Mouse (Mus musculus): Measurements from ENCODE around the gene Zfp941. TPM values are rescaled to one million over a fixed set of nuclear protein-coding genes. Genes with fewer than 3 reads are reported as not detected.

Zfp941 gene
- polyA plus RNA-seq, 1 experiment from 2014 or later: 3.0 TPM

GRCm38 (mm10) chr7:140854483-140854882 is 32.5 kb upstream of the Zfp941 start:
- Histone ChIP-seq H3K4me1 (replicated peaks) (peaks cover 25% of the 10 kb centered on the region), H3K36me3 (peaks cover 50% of the 10 kb centered on the region), H3K9ac (replicated peaks) (peak overlapping the region; percentile 90; the same call in 1 of the 2 replicates), H3K27me3 (no peaks in the 10 kb centered on the region), H3K27ac (no peak overlapping the region), H3K9me3 (no peaks in the 10 kb centered on the region), H3K4me2 (no peak overlapping the region), H3K4me3 (replicated peaks) (no peak overlapping the region)
- 92% methylated on average over 18 of the region's 18 CpGs for WGBS
- no peak for ATAC-seq (ENCODE audit: insufficient number of reproducible peaks, insufficient read depth, low FRiP score, low TSS enrichment, low read depth)

DNA sequence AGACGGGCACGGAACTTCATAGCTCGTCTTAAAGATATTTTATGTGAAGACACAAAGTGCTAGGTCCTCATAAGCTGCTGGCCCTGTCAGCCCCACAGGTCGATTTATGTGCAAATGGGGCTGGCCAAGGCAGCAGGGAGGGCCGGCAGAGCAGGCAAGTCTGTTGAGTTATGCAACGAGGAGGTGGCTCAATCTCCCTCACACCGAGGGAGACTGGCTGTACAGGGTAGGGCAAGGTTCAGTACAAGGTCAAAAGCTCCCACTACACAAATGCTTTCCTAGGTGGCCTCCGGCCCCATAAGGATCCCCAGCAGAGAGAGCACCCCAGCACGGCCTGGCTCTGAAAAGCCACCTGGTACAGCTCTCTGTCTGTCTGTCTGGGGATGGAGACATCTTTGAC is 31.4 kb upstream of the Zfp941 start:
- no peak for ATAC-seq (ENCODE audit: insufficient number of reproducible peaks, insufficient read depth, low FRiP score, low TSS enrichment, low read depth)
- Histone ChIP-seq H3K4me3 (replicated peaks) (no peak overlapping the region), H3K27ac (no peak overlapping the region), H3K27me3 (no peaks in the 10 kb centered on the region), H3K9ac (replicated peaks) (no peak overlapping the region), H3K4me1 (replicated peaks) (peaks cover 18% of the 10 kb centered on the region), H3K36me3 (peaks cover 39% of the 10 kb centered on the region), H3K9me3 (no peaks in the 10 kb centered on the region), H3K4me2 (no peak overlapping the region)
- WGBS: 87% methylated on average over 9 of the region's 9 CpGs

DNA sequence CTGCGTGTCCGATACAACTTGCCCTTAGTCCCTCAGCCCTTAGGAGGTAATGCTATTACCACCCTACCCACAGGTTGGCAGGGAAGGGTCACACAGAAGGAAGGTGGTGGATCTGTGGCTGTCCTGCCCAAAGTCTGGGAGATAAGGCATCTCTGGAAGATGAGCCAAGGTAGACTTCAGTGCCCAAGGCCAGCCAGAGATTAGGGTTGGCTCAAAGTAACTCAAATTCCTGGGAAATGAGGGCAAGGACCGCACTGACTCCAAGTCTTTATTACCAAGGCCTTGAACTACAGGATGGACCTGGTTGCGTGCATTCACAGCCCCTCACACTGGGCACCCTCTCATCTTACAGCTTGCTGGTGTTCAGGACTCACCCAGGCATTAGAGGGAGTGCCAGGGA is 29.9 kb upstream of the Zfp941 start:
- Histone ChIP-seq H3K9ac (replicated peaks) (no peak overlapping the region), H3K27ac (no peak overlapping the region), H3K4me3 (replicated peaks) (no peak overlapping the region), H3K9me3 (no peaks in the 10 kb centered on the region), H3K4me2 (no peak overlapping the region), H3K4me1 (replicated peaks) (peaks cover 9% of the 10 kb centered on the region), H3K36me3 (peaks cover 35% of the 10 kb centered on the region), H3K27me3 (peaks cover 5% of the 10 kb centered on the region; the same call in 1 of the 2 replicates)
- no peak for ATAC-seq (ENCODE audit: insufficient number of reproducible peaks, insufficient read depth, low FRiP score, low TSS enrichment, low read depth)
- 97% methylated on average over 4 of the region's 4 CpGs for whole genome bisulfite sequencing

DNA sequence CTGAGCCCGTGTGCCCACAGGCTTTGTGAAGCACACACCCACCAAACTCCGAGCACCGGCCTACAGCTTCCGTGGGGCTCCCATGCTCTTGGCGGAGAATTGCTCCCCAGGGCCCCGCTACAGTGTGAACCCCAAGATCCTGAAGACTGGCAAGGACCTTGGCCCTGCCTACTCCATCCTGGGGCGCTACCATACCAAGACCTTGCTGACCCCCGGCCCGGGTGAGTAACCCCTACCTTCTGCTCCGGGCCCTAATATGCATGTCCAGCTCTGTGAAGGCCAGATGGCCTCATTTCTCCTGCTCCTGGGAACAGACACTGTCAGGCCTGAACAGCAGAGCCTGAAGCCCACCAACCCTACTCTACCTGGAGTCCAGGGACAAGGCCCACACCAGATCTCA is 26.6 kb upstream of the Zfp941 start:
- H3K9me3 ChIP-seq: no peaks in the 10 kb centered on the region
- peaks cover 20% of the 10 kb centered on the region for H3K27me3 ChIP-seq
- H3K4me2 ChIP-seq: no peak overlapping the region
- H3K4me3 ChIP-seq (replicated peaks): no peak overlapping the region
- H3K9ac ChIP-seq (replicated peaks): no peak overlapping the region; the same call in 1 of the 2 replicates
- H3K4me1 ChIP-seq (replicated peaks): no peaks in the 10 kb centered on the region; the same call in 1 of the 2 replicates
- H3K27ac ChIP-seq: no peak overlapping the region
- 91% methylated on average over 10 of the region's 10 CpGs for WGBS
- no peak for ATAC-seq (ENCODE audit: insufficient number of reproducible peaks, insufficient read depth, low FRiP score, low TSS enrichment, low read depth)
- peaks cover 24% of the 10 kb centered on the region for H3K36me3 ChIP-seq

GRCm38 (mm10) chr7:140847755-140848580 is 26.0 kb upstream of the Zfp941 start, which contains the start of gene Odf3:
Odf3 (plus strand) TSS chr7:140847805.
- H3K4me1 ChIP-seq (replicated peaks): no peaks in the 10 kb centered on the region; the same call in 1 of the 2 replicates
- 72% methylated on average over 11 of the region's 11 CpGs for WGBS
- peaks cover 26% of the 10 kb centered on the region for H3K27me3 ChIP-seq
- no peak within 1 kb of the TSS for H3K27ac ChIP-seq
- ATAC-seq (ENCODE audit: insufficient number of reproducible peaks, insufficient read depth, low FRiP score, low TSS enrichment, low read depth): no peak
- no peak within 1 kb of the TSS for H3K4me3 ChIP-seq (replicated peaks)
- no peaks in the 10 kb centered on the region for H3K9me3 ChIP-seq
- H3K4me2 ChIP-seq: no peak within 1 kb of the TSS
- H3K9ac ChIP-seq (replicated peaks): peak within 1 kb of the TSS; percentile 18; the same call in 1 of the 2 replicates
- peaks cover 18% of the 10 kb centered on the region for H3K36me3 ChIP-seq

- no peak for ATAC-seq (ENCODE audit: insufficient number of reproducible peaks, insufficient read depth, low FRiP score, low TSS enrichment, low read depth)
- H3K4me3 ChIP-seq (replicated peaks): no peak overlapping the region
- 85% methylated on average over 10 of the region's 10 CpGs for WGBS
Measured at GRCm38 (mm10) chr7:140846676-140847075, 24.7 kb upstream of the Zfp941 start.

GRCm38 (mm10) chr7:140845683-140846082 is 23.7 kb upstream of the Zfp941 start:
- H3K27ac ChIP-seq: no peak overlapping the region
- ATAC-seq (ENCODE audit: insufficient number of reproducible peaks, insufficient read depth, low FRiP score, low TSS enrichment, low read depth): no peak
- peaks cover 47% of the 10 kb centered on the region for H3K27me3 ChIP-seq
- H3K4me3 ChIP-seq (replicated peaks): no peak overlapping the region
- H3K9me3 ChIP-seq: no peaks in the 10 kb centered on the region
- no peaks in the 10 kb centered on the region for H3K36me3 ChIP-seq
- H3K9ac ChIP-seq (replicated peaks): no peak overlapping the region
- peaks cover 3% of the 10 kb centered on the region; the same call in 1 of the 2 replicates for H3K4me1 ChIP-seq (replicated peaks)
- 60% methylated on average over 4 of the region's 4 CpGs for WGBS
- no peak overlapping the region for H3K4me2 ChIP-seq

More at GRCm38 (mm10) chr7:140846676-140847075, 24.7 kb upstream of the Zfp941 start:
- Histone ChIP-seq H3K4me2 (no peak overlapping the region), H3K27ac (no peak overlapping the region), H3K9me3 (no peaks in the 10 kb centered on the region), H3K9ac (replicated peaks) (no peak overlapping the region), H3K27me3 (peaks cover 37% of the 10 kb centered on the region), H3K4me1 (replicated peaks) (no peaks in the 10 kb centered on the region; the same call in 1 of the 2 replicates), H3K36me3 (peaks cover 5% of the 10 kb centered on the region)

GRCm38 (mm10) chr7:140844905-140845665 is 23.1 kb upstream of the Zfp941 start, which contains the start of gene Scgb1c1:
Scgb1c1 (plus strand) TSS chr7:140845547.
- Histone ChIP-seq H3K9me3 (no peaks in the 10 kb centered on the region), H3K27me3 (peaks cover 53% of the 10 kb centered on the region), H3K36me3 (no peaks in the 10 kb centered on the region), H3K9ac (replicated peaks) (no peak within 1 kb of the TSS), H3K4me3 (replicated peaks) (no peak within 1 kb of the TSS), H3K4me1 (replicated peaks) (peaks cover 3% of the 10 kb centered on the region; the same call in 1 of the 2 replicates), H3K4me2 (no peak within 1 kb of the TSS), H3K27ac (no peak within 1 kb of the TSS)
- peak; percentile 54; the same call in 1 of the 2 replicates for ATAC-seq (ENCODE audit: insufficient number of reproducible peaks, insufficient read depth, low FRiP score, low TSS enrichment, low read depth)
- WGBS: 32% methylated on average over 14 of the region's 14 CpGs

DNA sequence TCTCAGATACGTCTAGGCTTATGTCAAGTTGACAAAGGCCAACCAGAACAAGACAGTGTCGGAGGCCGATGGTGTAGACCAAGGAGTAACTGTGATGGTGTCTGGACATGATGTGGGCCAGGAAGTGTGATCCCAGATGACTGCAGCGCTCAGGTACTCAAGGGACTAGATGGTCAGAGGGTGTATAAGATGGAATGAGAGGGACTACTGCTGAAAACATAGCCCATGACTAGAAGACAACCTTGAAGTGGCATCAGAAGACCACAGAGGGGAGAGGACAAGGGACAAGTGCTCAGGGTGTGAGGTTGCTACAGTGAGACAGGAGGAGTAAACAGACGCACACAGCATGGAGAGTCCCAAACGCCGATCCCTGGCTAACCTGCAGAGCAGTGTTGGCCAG is 21.8 kb upstream of the Zfp941 start:
- no peak for ATAC-seq (ENCODE audit: insufficient number of reproducible peaks, insufficient read depth, low FRiP score, low TSS enrichment, low read depth)
- no peaks in the 10 kb centered on the region for H3K9me3 ChIP-seq
- H3K27ac ChIP-seq: no peak overlapping the region
- no peak overlapping the region for H3K9ac ChIP-seq (replicated peaks)
- WGBS: 74% methylated on average over 7 of the region's 7 CpGs
- peaks cover 3% of the 10 kb centered on the region; the same call in 1 of the 2 replicates for H3K4me1 ChIP-seq (replicated peaks)
- no peaks in the 10 kb centered on the region for H3K36me3 ChIP-seq
- no peak overlapping the region for H3K4me3 ChIP-seq (replicated peaks)
- H3K27me3 ChIP-seq: peaks cover 64% of the 10 kb centered on the region
- H3K4me2 ChIP-seq: no peak overlapping the region

DNA sequence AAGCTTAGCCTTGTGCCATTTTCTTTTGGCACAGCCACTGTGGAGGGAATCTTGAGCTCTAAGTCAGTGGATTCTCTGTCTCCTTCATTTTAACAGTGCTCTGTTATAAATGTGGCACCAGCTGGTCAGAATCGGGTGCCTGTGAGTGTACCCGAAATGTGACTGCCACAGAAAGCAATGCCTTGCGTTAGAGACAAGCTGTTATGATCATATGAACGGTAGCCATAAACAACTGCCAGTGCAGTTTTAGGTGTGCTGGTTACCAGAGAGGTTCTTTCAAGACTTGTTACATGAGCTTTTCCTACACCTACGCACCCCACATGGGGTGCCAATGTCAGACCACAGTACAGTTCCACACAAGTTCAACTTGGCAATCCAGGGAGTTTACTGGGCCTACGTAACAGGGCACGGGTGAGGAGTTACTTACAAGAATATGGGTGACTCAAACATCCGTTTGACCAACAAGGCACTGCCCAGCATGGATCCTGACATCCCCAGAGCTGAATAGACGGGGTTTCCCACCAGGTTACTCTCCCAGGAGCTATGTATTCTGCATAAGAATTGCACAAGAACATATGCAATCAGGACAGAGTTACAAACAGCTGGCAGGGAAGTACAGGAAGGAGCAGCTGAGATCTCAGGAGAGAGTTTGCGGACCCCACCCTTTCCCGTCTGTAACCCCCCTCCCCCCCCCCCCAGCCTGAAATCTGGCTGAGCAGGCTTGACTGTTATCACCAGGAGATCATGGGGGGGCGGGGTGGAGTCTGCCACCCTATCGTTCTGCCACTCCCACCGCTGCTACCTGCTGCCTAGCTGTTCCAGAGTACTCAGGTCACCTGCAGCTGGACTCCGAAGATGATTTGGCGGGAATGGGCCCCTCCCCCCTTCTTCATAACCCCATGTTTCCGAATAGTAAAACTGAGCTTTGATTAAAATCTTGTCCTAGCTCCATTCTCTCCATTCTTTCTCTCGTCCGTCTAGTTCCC is 19.1 kb upstream of the Zfp941 start:
- no peak for ATAC-seq (ENCODE audit: insufficient number of reproducible peaks, insufficient read depth, low FRiP score, low TSS enrichment, low read depth)
- no peak overlapping the region for H3K4me3 ChIP-seq (replicated peaks)
- H3K27ac ChIP-seq: no peak overlapping the region
- no peak overlapping the region for H3K9ac ChIP-seq (replicated peaks)
- H3K27me3 ChIP-seq: peaks cover 65% of the 10 kb centered on the region
- WGBS: 41% methylated on average over 18 of the region's 19 CpGs
- H3K36me3 ChIP-seq: no peaks in the 10 kb centered on the region
- H3K4me2 ChIP-seq: no peak overlapping the region
- H3K4me1 ChIP-seq (replicated peaks): peaks cover 3% of the 10 kb centered on the region; the same call in 1 of the 2 replicates
- H3K9me3 ChIP-seq: no peaks in the 10 kb centered on the region

Measured in limb, embryonic 12.5 days (tissue).